Mouse (Mus musculus) limb, embryonic 14.5 days (tissue): ENCODE measurements around the gene Spib. TPM values are rescaled to one million over a fixed set of nuclear protein-coding genes. Genes with fewer than 3 reads are reported as not detected.

Source experiments
- ATAC-seq: fragments of 200-750 bp; cut with Nextera tagmentation; 2 replicates; pipeline ENCODE4 v1.8.0; 2017; ENCODE audit warnings: low read depth, moderate number of reproducible peaks, moderate TSS enrichment; ENCODE audit not compliant: low FRiP score
- DNase-seq: peaks from one replicate; pipeline ENCODE4 v3.0.0-alpha.2; 2015; ENCODE audit warnings: low spot score
- H3K27ac ChIP-seq: fragments of 300-500 bp; sonication (generic); replicated peaks from 2 replicates; pipeline ENCODE4 v1.5.1; 2014; ENCODE audit warnings: low read depth, mild to moderate bottlenecking, low read length, moderate library complexity, mixed read lengths
- H3K27me3 ChIP-seq: fragments of 300-500 bp; sonication (generic); 2 replicates; pipeline ENCODE4 v1.6.1; 2014; ENCODE audit warnings: low read length, mixed read lengths; ENCODE audit not compliant: control insufficient read depth, insufficient read depth
- H3K36me3 ChIP-seq: fragments of 300-500 bp; sonication (generic); 2 replicates; pipeline ENCODE4 v1.6.1; 2014; ENCODE audit warnings: mild to moderate bottlenecking, low read length, moderate library complexity, mixed read lengths; ENCODE audit not compliant: control insufficient read depth, insufficient read depth
- H3K4me1 ChIP-seq: fragments of 300-500 bp; sonication (generic); 2 replicates; pipeline ENCODE4 v1.6.1; 2014; ENCODE audit warnings: antibody characterized with exemption, low read length, mixed read lengths; ENCODE audit not compliant: control insufficient read depth, insufficient read depth
- H3K4me2 ChIP-seq: fragments of 300-500 bp; sonication (generic); replicated peaks from 2 replicates; pipeline ENCODE4 v1.6.1; 2014; ENCODE audit warnings: low read depth, mild to moderate bottlenecking, low read length, moderate library complexity; ENCODE audit not compliant: severe bottlenecking
- H3K4me3 ChIP-seq: fragments of 300-500 bp; sonication (generic); replicated peaks from 2 replicates; pipeline ENCODE4 v1.5.1; 2014; ENCODE audit warnings: low read length
- H3K9ac ChIP-seq: fragments of 300-500 bp; sonication (generic); 2 replicates; pipeline ENCODE4 v1.6.1; 2014; ENCODE audit warnings: mild to moderate bottlenecking, low read depth, low read length, moderate library complexity; ENCODE audit not compliant: severe bottlenecking
- H3K9me3 ChIP-seq: fragments of 300-500 bp; sonication (generic); 2 replicates; pipeline ENCODE4 v1.6.1; 2016; ENCODE audit warnings: low read length; ENCODE audit not compliant: control insufficient read depth
- POLR2A ChIP-seq: fragments of 200-500 bp; IDR thresholded peaks from 2 replicates; pipeline ENCODE4 v1.8.0; 2012; ENCODE audit warnings: inconsistent platforms, mild to moderate bottlenecking, moderate library complexity, borderline replicate concordance; ENCODE audit not compliant: insufficient read depth, insufficient read length; ENCODE audit errors: extremely low read depth
- WGBS: fragments of 180-500 bp; shearing (Covaris S2); extraction: QIAGEN DNeasy Blood & Tissue Kit; methylation state at CpG from one replicate; pipeline ENCODE4 v1.1.7; 2014; 5-methylcytosine and 5-hydroxymethylcytosine counted together
- polyA plus RNA-seq, 2 experiments: library from polyadenylated mRNA; depleted of rRNA in 1 of 2; stranded (reverse) in 1 of 2; unstranded in 1 of 2; fragments of >200 nt; fragmentation: Nextera tagmentation in 1 of 2; extraction: Ambion mirVana in 1 of 2; gene quantifications; 2 replicates each; pipeline versions ENCODE4 v1.2.1 to v1.2.3; 2012 to 2014

The Spib gene
- polyA plus RNA-seq, 2 experiments, result 0.59 to 1.1 TPM

- TF ChIP-seq POLR2A, result no peak
- Histone ChIP-seq H3K27ac (no peak overlapping the region), H3K4me2 (peak overlapping the region; percentile 55; the same call in 1 of the 2 replicates), H3K36me3 (peaks cover 42% of the 10 kb centered on the region), H3K4me1 (peaks cover 6% of the 10 kb centered on the region; the same call in 1 of the 2 replicates), H3K9me3 (no peaks in the 10 kb centered on the region), H3K4me3 (no peak overlapping the region; the same call in 1 of the 2 replicates), H3K9ac (peak overlapping the region; percentile 55; the same call in 1 of the 2 replicates), H3K27me3 (no peaks in the 10 kb centered on the region)
- ATAC-seq (no peak), DNase-seq (no peak)
- 97% methylated on average over 13 of the region's 13 CpGs for WGBS
These were observed 15.2 kb upstream of the Spib start for GRCm38 (mm10) chr7:44547041-44547440.

GRCm38 (mm10) chr7:44546274-44546673 is 14.4 kb upstream of the Spib start:
- Histone ChIP-seq H3K4me3 (no peak overlapping the region), H3K36me3 (peaks cover 42% of the 10 kb centered on the region), H3K27ac (no peak overlapping the region), H3K9me3 (no peaks in the 10 kb centered on the region), H3K4me2 (no peak overlapping the region), H3K27me3 (no peaks in the 10 kb centered on the region), H3K4me1 (peaks cover 6% of the 10 kb centered on the region; the same call in 1 of the 2 replicates), H3K9ac (no peak overlapping the region)
- WGBS, result 99% methylated on average over 3 of the region's 3 CpGs
- DNase-seq (no peak), ATAC-seq (no peak)
- no peak for TF ChIP-seq POLR2A

- no peak for ATAC-seq
- no peak for DNase-seq
- H3K9me3 ChIP-seq, result no peaks in the 10 kb centered on the region
- no peaks in the 10 kb centered on the region for H3K27me3 ChIP-seq
- peaks cover 53% of the 10 kb centered on the region for H3K36me3 ChIP-seq
- 84% methylated on average over 12 of the region's 12 CpGs for WGBS
- no peak overlapping the region for H3K27ac ChIP-seq
- no peak for TF ChIP-seq POLR2A
- H3K4me1 ChIP-seq, result peaks cover 6% of the 10 kb centered on the region; the same call in 1 of the 2 replicates
- H3K9ac ChIP-seq, result no peak overlapping the region
- H3K4me3 ChIP-seq, result no peak overlapping the region
- no peak overlapping the region for H3K4me2 ChIP-seq
These were observed 11.2 kb upstream of the Spib start for GRCm38 (mm10) chr7:44543071-44543470.

- Histone ChIP-seq H3K4me3 (no peak overlapping the region), H3K9ac (no peak overlapping the region), H3K4me2 (no peak overlapping the region), H3K27me3 (no peaks in the 10 kb centered on the region), H3K4me1 (peaks cover 1% of the 10 kb centered on the region; the same call in 1 of the 2 replicates), H3K9me3 (no peaks in the 10 kb centered on the region), H3K36me3 (peaks cover 59% of the 10 kb centered on the region), H3K27ac (no peak overlapping the region)
- WGBS, result 96% methylated on average over 11 of the region's 11 CpGs
- ATAC-seq, result no peak
- no peak for TF ChIP-seq POLR2A
- no peak for DNase-seq
These were observed 10.7 kb upstream of the Spib start for GRCm38 (mm10) chr7:44542555-44542954.

- H3K36me3 ChIP-seq, result peaks cover 91% of the 10 kb centered on the region
- H3K27me3 ChIP-seq, result no peaks in the 10 kb centered on the region
- no peak overlapping the region for H3K4me3 ChIP-seq
- ATAC-seq, result no peak
- 88% methylated on average over 41 of the region's 41 CpGs for whole genome bisulfite sequencing
- no peak overlapping the region for H3K4me2 ChIP-seq
- no peaks in the 10 kb centered on the region for H3K4me1 ChIP-seq
- H3K9ac ChIP-seq, result no peak overlapping the region
- no peak for TF ChIP-seq POLR2A
- no peak for DNase-seq
- no peak overlapping the region for H3K27ac ChIP-seq
- H3K9me3 ChIP-seq, result no peaks in the 10 kb centered on the region
These were observed 7.1 kb upstream of the Spib start for GRCm38 (mm10) chr7:44538756-44539624.
